Mouse (Mus musculus) layer of hippocampus, adult 18-20 months (tissue): Measurements from ENCODE around the gene Thsd1. TPM values are rescaled to one million over a fixed set of nuclear protein-coding genes. Genes with fewer than 3 reads are reported as not detected.
A peak's percentile ranks its signal among the peaks of the same experiment; 100 is the strongest.
"Not testable (repeated sequence)": the region's sequence is repeated elsewhere in the genome, so short reads cannot be mapped to it uniquely, and the experiment has no call there.

Experiments
- DNase-seq, 2 experiments: peaks; one replicate each; pipeline ENCODE4 v3.0.0; 2022; ENCODE audit warnings: low spot score in 2 of 2
- total RNA-seq, 2 experiments: library from RNA; stranded (reverse); gene quantifications; 2 replicates each; pipeline ENCODE4 v1.2.3; 2021

Gene Thsd1
- total RNA-seq, 2 experiments from 2014 or later, result 2.6 to 3.1 TPM

DNA sequence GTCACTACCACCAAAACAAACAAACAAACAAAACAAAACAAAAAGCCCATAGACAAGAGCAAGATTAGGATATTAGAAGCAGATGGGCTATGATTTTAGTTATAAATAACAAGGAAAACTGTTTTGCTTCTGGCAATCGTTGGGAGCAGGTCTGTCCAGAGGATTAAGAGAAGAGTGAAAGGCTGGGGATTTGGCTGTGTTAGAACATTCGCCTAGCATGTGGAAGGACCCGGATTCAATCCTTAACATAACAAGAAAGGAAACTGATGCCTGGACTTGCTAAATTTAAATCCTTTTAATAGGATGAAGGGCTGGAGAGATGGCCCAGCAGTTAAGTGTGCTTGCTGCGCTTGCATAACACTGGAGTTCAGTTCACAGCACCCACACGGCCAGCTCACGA, 37.2 kb downstream of the Thsd1 start:
- no peak for DNase-seq

DNA sequence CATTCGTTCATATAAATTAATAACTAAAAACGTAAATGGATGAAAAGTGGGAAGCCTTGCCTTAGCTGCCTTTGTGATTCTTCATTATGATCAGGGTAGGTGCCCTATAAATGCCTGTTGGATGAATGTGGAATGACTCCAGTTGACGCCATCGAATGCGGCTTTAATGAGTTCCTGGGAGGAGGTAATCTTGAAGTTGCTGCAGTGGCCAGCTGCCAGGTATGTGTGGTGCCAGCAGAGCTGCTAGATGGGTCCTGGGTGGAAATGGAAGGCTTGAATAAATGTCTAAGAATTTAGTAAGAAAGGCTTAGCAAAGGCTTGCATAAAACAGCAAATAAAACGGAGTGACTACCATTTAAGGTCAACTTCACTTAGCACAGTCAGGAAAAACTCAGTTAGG, 37.7 kb downstream of the Thsd1 start:
- no peak for DNase-seq

DNA sequence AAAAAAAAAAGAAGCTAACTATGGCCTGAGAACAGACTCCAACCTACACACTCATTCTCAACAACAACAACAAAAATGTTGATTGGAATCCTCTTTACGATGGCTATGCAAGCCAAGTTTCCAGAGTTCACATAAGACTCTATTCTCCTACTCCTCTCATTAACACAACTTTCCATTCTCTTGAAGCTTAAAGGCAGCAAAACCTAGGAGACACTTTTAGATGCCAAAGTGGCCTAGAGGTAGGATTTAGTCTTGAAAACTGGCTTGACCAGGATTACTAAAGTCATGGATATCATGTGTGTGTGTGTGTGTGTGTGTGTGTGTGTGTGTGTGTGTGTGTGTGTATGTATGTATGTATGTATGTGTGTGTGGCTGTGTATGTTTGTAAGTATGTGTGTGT, 38.1 kb downstream of the Thsd1 start:
- no peak for DNase-seq

DNA sequence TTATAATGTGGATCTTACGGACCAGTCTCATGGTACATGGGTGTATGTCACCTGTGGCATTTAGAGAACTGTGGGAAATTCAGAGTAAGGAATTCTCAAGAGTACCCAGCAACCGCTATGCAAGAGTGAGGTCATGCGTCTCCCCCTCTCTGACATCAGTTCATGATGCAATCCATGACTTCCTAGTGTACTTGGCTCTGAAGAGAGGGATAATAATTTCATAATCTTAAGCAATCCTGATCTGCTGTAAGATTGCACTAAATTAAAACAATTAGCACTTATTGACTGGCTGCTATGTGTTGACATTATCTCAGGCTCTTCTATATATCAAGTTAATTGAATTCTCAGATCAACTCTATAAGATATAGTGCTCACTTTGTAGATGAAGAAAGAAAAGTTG, 39.7 kb downstream of the Thsd1 start:
- no peak for DNase-seq

DNA sequence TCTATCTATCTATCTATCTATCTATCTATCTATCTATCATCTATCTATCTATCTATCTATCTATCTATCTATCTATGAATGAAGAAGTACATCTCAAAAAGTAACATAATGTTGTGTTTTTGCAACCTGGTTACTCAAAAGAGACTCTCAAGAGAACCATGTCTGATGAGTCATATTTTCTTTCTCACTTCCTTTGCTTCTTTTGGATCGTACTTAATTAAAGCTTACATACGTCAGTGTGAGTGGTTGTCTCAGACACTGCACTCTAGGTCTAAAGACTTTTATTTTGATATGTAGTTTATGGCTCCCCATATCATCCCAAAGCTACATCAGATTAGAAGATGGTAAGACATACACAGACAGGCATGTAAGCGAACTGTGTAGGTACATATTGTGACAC, 46.0 kb downstream of the Thsd1 start:
- DNase-seq, result no peak

DNA sequence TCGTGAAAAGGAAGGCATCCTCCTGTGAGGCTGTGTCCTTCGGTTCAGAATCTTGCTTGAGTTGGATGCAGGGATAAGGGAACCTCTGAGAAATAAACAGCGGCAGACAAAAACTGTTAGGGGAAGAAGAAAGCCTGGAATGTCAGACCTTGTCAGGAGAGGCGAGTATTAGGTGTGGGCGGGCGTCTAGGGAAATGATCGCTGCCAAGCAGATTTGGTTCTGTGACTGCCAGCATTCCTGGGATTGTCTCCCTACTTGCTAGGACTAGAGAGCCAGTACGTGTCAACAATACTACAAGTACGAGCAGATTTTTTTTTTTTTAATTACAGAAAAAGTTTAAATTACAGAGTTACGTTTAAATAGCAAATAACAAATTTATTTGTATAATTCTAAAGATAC, 47.5 kb downstream of the Thsd1 start:
- peak in 1 of 2 experiments; percentile 3 for DNase-seq

DNA sequence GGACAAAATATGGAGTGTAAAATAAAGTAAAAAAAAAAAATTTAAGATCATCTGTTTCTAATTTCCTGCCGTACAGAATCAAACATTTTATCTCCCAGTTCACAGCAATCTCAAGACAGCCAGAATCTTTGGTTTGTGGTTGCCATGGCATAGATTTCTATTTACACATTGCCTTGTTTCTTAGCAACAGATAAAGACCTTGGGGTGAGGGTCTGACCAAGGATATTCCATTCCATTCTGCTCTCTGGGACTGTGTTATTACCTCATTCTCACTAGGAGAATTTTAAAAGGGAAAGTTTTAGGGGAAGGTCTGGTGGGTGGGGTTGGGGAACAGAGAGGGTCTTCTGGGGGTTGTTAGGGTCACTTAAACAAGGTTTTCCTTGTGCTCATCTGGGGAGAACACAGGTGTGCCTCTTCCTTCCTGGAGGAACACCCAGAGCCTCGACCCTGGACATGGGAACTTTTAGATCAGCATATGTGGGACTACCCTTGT, 55.9 kb downstream of the Thsd1 start, which contains the start of gene Tpte:
Gene Tpte, plus strand, starts transcription at position 443 of the 493 bp plus-strand sequence.
- no peak for DNase-seq

DNA sequence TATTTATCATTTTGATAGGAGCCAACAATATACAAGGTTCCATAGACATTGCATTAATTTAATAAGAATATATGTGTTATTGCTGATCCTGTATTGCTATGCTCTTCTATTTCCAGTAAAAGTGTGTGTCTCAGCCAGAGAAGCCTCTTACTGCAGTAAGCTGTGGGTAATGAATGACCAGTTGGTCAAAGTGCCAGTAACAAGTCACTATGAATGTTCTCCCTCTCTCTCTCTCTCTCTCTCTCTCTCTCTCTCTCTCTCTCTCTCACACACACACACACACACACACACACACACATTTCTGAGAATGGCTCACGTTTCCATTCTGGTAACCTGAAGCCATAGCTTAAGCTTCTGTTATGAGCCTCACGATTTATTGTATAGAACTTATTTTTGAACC, 75.2 kb downstream of the Thsd1 start:
- no peak for DNase-seq

DNA sequence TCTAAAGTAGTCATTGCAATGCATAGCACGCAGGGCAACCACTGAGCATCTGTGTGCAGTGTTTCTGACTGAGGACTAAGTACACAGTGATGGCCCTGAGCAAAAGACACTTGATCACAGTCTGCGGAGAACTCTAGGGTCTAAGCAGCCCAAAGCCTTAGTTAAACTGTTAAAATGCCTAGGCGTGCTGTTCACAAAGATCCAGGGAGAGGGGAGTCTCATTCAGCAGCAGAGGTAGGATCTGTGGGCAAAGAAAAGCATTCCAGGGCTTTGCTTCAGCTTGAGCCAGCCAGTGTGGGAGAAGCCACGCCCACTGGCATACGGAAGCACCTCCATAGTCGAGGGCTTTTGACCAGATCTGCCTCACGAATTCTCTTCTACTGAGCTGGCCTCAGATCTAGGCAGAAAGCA, 75.8 kb downstream of the Thsd1 start:
- DNase-seq, result no peak

DNA sequence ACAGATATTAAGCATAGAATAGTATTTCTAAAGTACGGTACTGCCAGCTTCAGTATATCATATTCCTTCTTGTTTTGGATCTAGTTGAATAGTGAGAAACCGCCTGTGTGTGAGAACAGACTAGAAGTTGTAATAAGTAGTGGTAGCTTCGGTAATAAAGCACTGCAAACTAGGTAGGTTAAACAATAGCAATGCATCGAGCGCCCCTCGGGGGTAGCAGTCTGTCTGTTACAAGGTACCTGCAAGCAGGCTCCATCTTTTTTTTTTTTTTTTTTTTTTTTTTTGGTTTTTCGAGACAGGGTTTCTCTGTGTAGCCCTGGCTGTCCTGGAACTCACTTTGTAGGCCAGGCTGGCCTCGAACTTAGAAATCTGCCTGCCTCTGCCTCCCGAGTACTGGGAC, 76.9 kb downstream of the Thsd1 start:
- DNase-seq, result not testable (repeated sequence)

DNA sequence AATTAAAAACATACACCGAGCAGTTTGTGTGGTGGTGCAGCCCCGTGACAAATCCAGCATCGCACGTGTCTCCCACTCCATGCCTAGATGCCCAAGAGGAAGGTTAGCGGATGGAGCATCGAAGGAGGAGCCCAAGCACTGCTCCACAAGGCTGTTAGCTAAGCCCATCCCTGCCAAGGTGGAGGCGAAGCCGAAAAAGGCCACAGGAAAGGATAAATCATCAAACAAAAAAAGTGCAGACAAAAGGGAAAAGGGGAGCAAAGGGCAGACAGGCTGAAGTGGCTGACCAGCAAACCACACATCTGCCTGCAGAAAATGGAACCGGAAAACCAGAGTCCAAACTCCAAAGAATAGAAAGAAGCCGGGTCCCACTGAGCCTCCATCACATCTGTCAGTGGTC, 79.9 kb downstream of the Thsd1 start:
- no peak for DNase-seq

Other genes with a start within 250 kb of the Thsd1 start
- gene Atp7b, start 167.0 kb upstream of the Thsd1 start, total RNA-seq, result 1 to 10 TPM; 1.4 to 1.6 TPM
- 10 to 100 TPM; 38.3 to 40.5 TPM for gene Alg11, start 166.6 kb upstream of the Thsd1 start, total RNA-seq
- under 1 TPM; 0.12 to 0.15 TPM for gene Nek5, start 102.3 kb upstream of the Thsd1 start, total RNA-seq
- gene Nek3, start 60.9 kb upstream of the Thsd1 start, total RNA-seq, result 1 to 10 TPM; 2.5 to 3.0 TPM
- under 1 TPM; 0.20 to 0.32 TPM for gene Ckap2, start 41.5 kb upstream of the Thsd1 start, total RNA-seq
- gene Vps36, start 34.5 kb upstream of the Thsd1 start, total RNA-seq, result 10 to 100 TPM; 23.7 to 25.5 TPM
- gene Tpte, start 56.1 kb downstream of the Thsd1 start, total RNA-seq, result not detected
- 10 to 100 TPM; 10.9 to 11.5 TPM for gene Slc25a15, start 171.3 kb downstream of the Thsd1 start, total RNA-seq
- gene Mrps31, start 184.0 kb downstream of the Thsd1 start, total RNA-seq, result 10 to 100 TPM; 26.6 to 26.7 TPM